Mouse (Mus musculus) kidney, embryonic 14.5 days (tissue): Measurements from ENCODE around the gene Slc22a16. TPM values are rescaled to one million over a fixed set of nuclear protein-coding genes. Genes with fewer than 3 reads are reported as not detected.

Experiments used
- ATAC-seq: fragments of 200-750 bp; cut with Nextera tagmentation; 2 replicates; pipeline ENCODE4 v1.8.0; 2017; ENCODE audit warnings: moderate number of reproducible peaks, mild to moderate bottlenecking, moderate TSS enrichment, moderate library complexity; ENCODE audit not compliant: low FRiP score, low TSS enrichment
- H3K27ac ChIP-seq: fragments of 300-500 bp; sonication (generic); 2 replicates; pipeline ENCODE4 v1.5.1; 2014; ENCODE audit warnings: low read depth, mild to moderate bottlenecking, low read length, moderate library complexity, mixed read lengths
- H3K27me3 ChIP-seq: fragments of 300-500 bp; sonication (generic); 2 replicates; pipeline ENCODE4 v1.6.1; 2014; ENCODE audit warnings: mild to moderate bottlenecking, low read length; ENCODE audit not compliant: control insufficient read depth, insufficient read depth
- H3K36me3 ChIP-seq: fragments of 300-500 bp; sonication (generic); 2 replicates; pipeline ENCODE4 v1.6.1; 2014; ENCODE audit warnings: low read length, mixed read lengths; ENCODE audit not compliant: control insufficient read depth, insufficient read depth
- H3K4me1 ChIP-seq: fragments of 300-500 bp; sonication (generic); 2 replicates; pipeline ENCODE4 v1.6.1; 2014; ENCODE audit warnings: low read length, mixed read lengths; ENCODE audit not compliant: control insufficient read depth, insufficient read depth
- H3K4me2 ChIP-seq: fragments of 300-500 bp; sonication (generic); replicated peaks from 2 replicates; pipeline ENCODE4 v1.6.1; 2014; ENCODE audit warnings: low read depth, mild to moderate bottlenecking, low read length
- H3K4me3 ChIP-seq: fragments of 300-500 bp; sonication (generic); 2 replicates; pipeline ENCODE4 v1.5.1; 2014; ENCODE audit warnings: mild to moderate bottlenecking, low read length
- H3K9ac ChIP-seq: fragments of 300-500 bp; sonication (generic); 2 replicates; pipeline ENCODE4 v1.6.1; 2014; ENCODE audit warnings: low read depth, mild to moderate bottlenecking, low read length, moderate library complexity
- H3K9me3 ChIP-seq: fragments of 300-500 bp; sonication (generic); 2 replicates; pipeline ENCODE4 v1.6.1; 2016; ENCODE audit warnings: low read length; ENCODE audit not compliant: control insufficient read depth
- WGBS: fragments of 180-500 bp; shearing (Covaris S2); extraction: QIAGEN DNeasy Blood & Tissue Kit; methylation state at CpG from one replicate; pipeline ENCODE4 v1.1.7; 2014; 5-methylcytosine and 5-hydroxymethylcytosine counted together
- polyA plus RNA-seq: library from polyadenylated mRNA; unstranded; fragments of >200 nt; fragmentation: Nextera tagmentation; extraction: Ambion mirVana; gene quantifications from 2 replicates; pipeline ENCODE4 v1.2.1, GENCODE M21; 2014

The Slc22a16 gene
- polyA plus RNA-seq, 1 experiment from 2014 or later = not detected

- no peaks in the 10 kb centered on the region for H3K4me1 ChIP-seq
- ATAC-seq = no peak
- WGBS = 91% methylated on average over 7 of the region's 7 CpGs
- no peaks in the 10 kb centered on the region; the same call in 1 of the 2 replicates for H3K9me3 ChIP-seq
- no peak overlapping the region for H3K4me2 ChIP-seq
- H3K36me3 ChIP-seq = no peaks in the 10 kb centered on the region
- H3K9ac ChIP-seq = no peak overlapping the region
- no peaks in the 10 kb centered on the region for H3K27me3 ChIP-seq
- no peak overlapping the region for H3K27ac ChIP-seq
- no peak overlapping the region for H3K4me3 ChIP-seq
These were observed 5.9 kb downstream of the Slc22a16 start for GRCm38 (mm10) chr10:40575912-40576634.

- no peak overlapping the region for H3K4me3 ChIP-seq
- H3K4me1 ChIP-seq = no peaks in the 10 kb centered on the region
- no peaks in the 10 kb centered on the region for H3K27me3 ChIP-seq
- H3K27ac ChIP-seq = no peak overlapping the region
- 80% methylated on average over 8 of the region's 8 CpGs for WGBS
- H3K9me3 ChIP-seq = no peaks in the 10 kb centered on the region; the same call in 1 of the 2 replicates
- H3K4me2 ChIP-seq = no peak overlapping the region
- no peak for ATAC-seq
- no peak overlapping the region for H3K9ac ChIP-seq
- H3K36me3 ChIP-seq = no peaks in the 10 kb centered on the region
These were observed 13.6 kb downstream of the Slc22a16 start for GRCm38 (mm10) chr10:40583584-40584255.

DNA sequence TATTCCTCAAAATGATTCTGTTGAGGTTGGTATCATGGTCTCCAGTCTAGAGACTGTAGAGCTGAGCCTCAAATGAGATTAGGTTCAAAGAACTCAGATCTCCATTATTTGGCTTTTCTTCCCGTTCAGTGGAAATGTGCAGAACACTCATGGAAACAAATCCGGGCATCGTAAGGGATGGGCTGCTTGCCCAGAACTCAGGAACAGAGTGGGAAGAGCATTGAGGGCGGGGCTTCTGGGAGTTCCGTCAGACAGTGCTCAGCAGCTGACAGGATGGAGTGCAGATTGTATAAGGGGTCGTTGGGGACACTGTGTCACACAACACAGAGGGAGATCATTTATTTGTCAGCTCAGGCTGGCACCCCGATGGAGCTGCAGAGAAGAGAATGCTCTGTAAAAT lies 22.1 kb downstream of the Slc22a16 start:
- Histone ChIP-seq H3K36me3 (no peaks in the 10 kb centered on the region), H3K4me2 (no peak overlapping the region), H3K4me3 (no peak overlapping the region), H3K27ac (no peak overlapping the region), H3K9ac (no peak overlapping the region), H3K27me3 (no peaks in the 10 kb centered on the region), H3K4me1 (no peaks in the 10 kb centered on the region), H3K9me3 (no peaks in the 10 kb centered on the region)
- 69% methylated on average over 7 of the region's 7 CpGs for whole genome bisulfite sequencing
- no peak for ATAC-seq

- H3K4me2 ChIP-seq = no peak overlapping the region
- no peaks in the 10 kb centered on the region for H3K36me3 ChIP-seq
- H3K27me3 ChIP-seq = no peaks in the 10 kb centered on the region
- no peak overlapping the region for H3K9ac ChIP-seq
- 87% methylated on average over 3 of the region's 3 CpGs for WGBS
- no peaks in the 10 kb centered on the region for H3K9me3 ChIP-seq
- no peak overlapping the region for H3K27ac ChIP-seq
- H3K4me1 ChIP-seq = no peaks in the 10 kb centered on the region
- no peak for ATAC-seq
- no peak overlapping the region for H3K4me3 ChIP-seq
These were observed 27.0 kb downstream of the Slc22a16 start for GRCm38 (mm10) chr10:40597177-40597576.

DNA sequence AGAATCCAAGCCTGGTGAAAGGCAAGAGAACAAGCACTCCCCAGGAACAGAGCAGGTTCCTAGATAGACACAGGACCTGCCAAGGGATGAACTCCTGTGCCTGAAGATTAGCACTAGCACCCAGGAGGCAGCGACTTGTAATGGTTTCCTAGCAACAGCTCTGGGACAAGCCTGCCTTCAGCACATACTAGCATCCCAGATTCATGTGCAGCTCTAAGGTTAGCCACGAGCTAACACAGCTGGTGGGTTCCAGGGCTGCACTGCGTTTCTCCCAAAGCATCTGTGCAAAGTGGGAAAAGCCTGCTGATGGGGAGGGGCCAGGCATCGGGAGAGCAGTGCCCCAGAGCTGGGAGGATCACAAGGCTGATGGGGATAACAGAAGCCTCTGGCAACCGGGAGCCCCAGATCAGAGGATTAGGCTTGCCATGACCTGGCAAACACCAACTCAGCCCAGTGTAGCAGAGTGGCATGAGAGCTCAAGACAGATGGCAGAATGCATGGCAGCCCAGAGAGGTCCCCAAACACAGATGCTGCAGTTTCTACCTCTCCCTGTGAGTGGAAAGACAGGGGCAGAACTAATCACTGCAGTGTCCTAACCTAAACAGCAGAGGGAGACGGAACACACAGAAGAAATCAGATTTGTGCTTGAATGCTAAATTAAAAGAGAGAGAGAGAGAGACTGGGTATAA lies 34.7 kb downstream of the Slc22a16 start:
- Histone ChIP-seq H3K9me3 (peaks cover 11% of the 10 kb centered on the region; the same call in 1 of the 2 replicates), H3K27ac (no peak overlapping the region), H3K4me1 (no peaks in the 10 kb centered on the region), H3K4me2 (no peak overlapping the region), H3K4me3 (no peak overlapping the region), H3K36me3 (no peaks in the 10 kb centered on the region), H3K27me3 (no peaks in the 10 kb centered on the region), H3K9ac (no peak overlapping the region)
- no peak for ATAC-seq
- 63% methylated on average over 6 of the region's 6 CpGs for WGBS

DNA sequence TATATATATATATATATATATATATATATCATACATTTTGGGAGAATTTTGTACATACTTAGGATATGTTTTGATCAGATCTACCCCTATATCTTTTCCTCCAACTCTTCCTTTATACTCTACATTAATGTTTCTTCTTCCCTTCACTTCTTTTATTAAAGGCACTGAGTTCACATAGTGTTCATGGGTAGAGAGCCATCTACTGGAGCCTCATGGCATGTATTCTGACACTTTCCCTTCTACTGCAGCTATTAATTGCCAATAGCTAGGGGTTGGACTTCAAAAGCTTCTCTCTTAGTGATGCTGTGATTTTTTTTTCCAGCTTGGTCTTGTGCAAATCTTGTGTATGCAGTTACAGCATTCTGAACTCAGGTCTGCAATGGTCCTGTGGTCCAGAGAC lies 47.8 kb downstream of the Slc22a16 start:
- H3K9ac ChIP-seq = no peak overlapping the region
- H3K27me3 ChIP-seq = no peaks in the 10 kb centered on the region
- H3K36me3 ChIP-seq = no peaks in the 10 kb centered on the region
- ATAC-seq = no peak
- H3K9me3 ChIP-seq = no peaks in the 10 kb centered on the region
- H3K4me1 ChIP-seq = no peaks in the 10 kb centered on the region
- H3K27ac ChIP-seq = no peak overlapping the region
- no peak overlapping the region for H3K4me3 ChIP-seq
- no peak overlapping the region for H3K4me2 ChIP-seq

DNA sequence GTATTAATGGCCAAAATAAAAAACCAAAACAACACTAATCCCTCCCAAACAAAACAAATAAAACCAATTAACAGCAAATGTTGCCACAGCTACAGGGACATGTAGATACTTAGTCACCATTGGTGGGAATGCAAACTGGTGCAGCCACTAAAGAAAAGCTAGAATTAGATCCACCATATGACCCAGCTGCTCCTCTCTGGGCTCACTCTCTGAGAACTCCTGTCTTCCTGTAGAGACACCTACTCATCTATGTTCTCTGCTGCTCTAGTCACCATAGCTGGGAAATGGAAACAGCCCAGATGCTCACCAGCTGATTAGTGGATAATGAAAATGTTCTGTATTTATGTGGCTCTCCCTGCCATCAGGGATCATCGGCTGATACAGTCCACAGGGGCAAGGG lies 49.6 kb downstream of the Slc22a16 start:
- H3K27me3 ChIP-seq = no peaks in the 10 kb centered on the region
- H3K4me1 ChIP-seq = no peaks in the 10 kb centered on the region
- no peak for ATAC-seq

GRCm38 (mm10) chr10:40629140-40629539 lies 59.0 kb downstream of the Slc22a16 start:
- Histone ChIP-seq H3K27ac (no peak overlapping the region), H3K9me3 (no peaks in the 10 kb centered on the region), H3K4me2 (no peak overlapping the region)

More for the DNA sequence above, 49.6 kb downstream of the Slc22a16 start:
- no peaks in the 10 kb centered on the region for H3K36me3 ChIP-seq
- 73% methylated on average over 1 of the region's 1 CpGs for WGBS
- no peak overlapping the region for H3K4me2 ChIP-seq
- no peak overlapping the region for H3K27ac ChIP-seq
- no peaks in the 10 kb centered on the region for H3K9me3 ChIP-seq
- H3K9ac ChIP-seq = no peak overlapping the region
- no peak overlapping the region for H3K4me3 ChIP-seq

More at GRCm38 (mm10) chr10:40629140-40629539, 59.0 kb downstream of the Slc22a16 start:
- H3K9ac ChIP-seq = no peak overlapping the region
- no peaks in the 10 kb centered on the region for H3K4me1 ChIP-seq
- H3K36me3 ChIP-seq = no peaks in the 10 kb centered on the region
- no peak overlapping the region for H3K4me3 ChIP-seq
- 88% methylated on average over 7 of the region's 7 CpGs for WGBS
- H3K27me3 ChIP-seq = no peaks in the 10 kb centered on the region
- ATAC-seq = no peak
